Mouse (Mus musculus): ENCODE results near the gene Lmod1. TPM values are rescaled to one million over a fixed set of nuclear protein-coding genes. Genes with fewer than 3 reads are reported as not detected.

Gene Lmod1
- polyA plus RNA-seq, 1 experiment: 17.6 TPM

GRCm38 (mm10) chr1:135401452-135402110, 77.0 kb downstream of the Lmod1 start:
- no peak for DNase-seq (ENCODE audit: low read depth, low spot score)
- WGBS: 67% methylated on average over 3 of the region's 3 CpGs

GRCm38 (mm10) chr1:135405356-135405755, 80.7 kb downstream of the Lmod1 start:
- no peak for DNase-seq (ENCODE audit: low read depth, low spot score)
- 86% methylated on average over 7 of the region's 7 CpGs for WGBS

GRCm38 (mm10) chr1:135408973-135409372, 84.4 kb downstream of the Lmod1 start:
- DNase-seq (ENCODE audit: low read depth, low spot score): no peak
- 97% methylated on average over 4 of the region's 4 CpGs for WGBS

- 53% methylated on average over 2 of the region's 2 CpGs for WGBS
- DNase-seq (ENCODE audit: low read depth, low spot score): no peak
These were observed 86.4 kb downstream of the Lmod1 start for GRCm38 (mm10) chr1:135410967-135411366.

GRCm38 (mm10) chr1:135412130-135412529, 87.5 kb downstream of the Lmod1 start:
- no peak for DNase-seq (ENCODE audit: low read depth, low spot score)
- WGBS: 86% methylated on average over 4 of the region's 4 CpGs

GRCm38 (mm10) chr1:135413996-135414395, 89.4 kb downstream of the Lmod1 start:
- no peak for DNase-seq (ENCODE audit: low read depth, low spot score)

Other genes starting within 250 kb of the Lmod1 start
- 0.07 and 0.15 TPM in 2 replicates for gene Lgr6, start 219.5 kb upstream of the Lmod1 start, polyA plus RNA-seq (2012; rRNA removed)
- gene Ptpn7, start 192.1 kb upstream of the Lmod1 start, polyA plus RNA-seq (2012; rRNA removed): 5.5 and 7.6 TPM in 2 replicates
- 61.0 and 65.9 TPM in 2 replicates for gene Arl8a, start 178.0 kb upstream of the Lmod1 start, polyA plus RNA-seq (2012; rRNA removed)
- 2.9 and 4.5 TPM in 2 replicates for gene Gpr37l1, start 157.1 kb upstream of the Lmod1 start, polyA plus RNA-seq (2012; rRNA removed)
- gene Elf3, start 66.2 kb upstream of the Lmod1 start, polyA plus RNA-seq (2012; rRNA removed): 304 and 322 TPM in 2 replicates
- 93.4 and 112 TPM in 2 replicates for gene Rnpep, start 40.7 kb upstream of the Lmod1 start, polyA plus RNA-seq (2012; rRNA removed)
- 71.0 and 73.1 TPM in 2 replicates for gene Timm17a, start 11.0 kb upstream of the Lmod1 start, polyA plus RNA-seq (2012; rRNA removed)
- gene Shisa4, start 50.4 kb downstream of the Lmod1 start, polyA plus RNA-seq (2012; rRNA removed): 2.7 and 5.1 TPM in 2 replicates
- 28.5 and 47.9 TPM in 2 replicates for gene Ipo9, start 105.7 kb downstream of the Lmod1 start, polyA plus RNA-seq (2012; rRNA removed)

Measured in large intestine, adult 2 months (tissue).